Mouse (Mus musculus) liver, adult 2 months (tissue): ENCODE data around the gene Serinc3.
A peak's percentile ranks its signal among the peaks of the same experiment; 100 is the strongest.

Experiments used
- CTCF ChIP-seq: fragments of 200-500 bp; IDR thresholded peaks from 2 replicates; pipeline ENCODE4 v1.5.1; 2011; ENCODE audit warnings: low read depth, low read length, control low read depth
- POLR2A ChIP-seq: fragments of 200-500 bp; IDR thresholded peaks from 2 replicates; pipeline ENCODE4 v1.6.1; 2011; ENCODE audit warnings: low read length, control low read depth; ENCODE audit not compliant: insufficient read depth; ENCODE audit errors: extremely low read depth

- TF ChIP-seq CTCF (0 out of 2 replicates have a peak, but pooled peaks have one; percentile 10), POLR2A (peak; percentile 58)
These were observed 69.7 kb downstream of the Serinc3 start for GRCm38 (mm10) chr2:163575248-163575647.
